Mouse (Mus musculus): ENCODE data around the gene Ppib. TPM values are rescaled to one million over a fixed set of nuclear protein-coding genes. Genes with fewer than 3 reads are reported as not detected.

Ppib gene
- total and polyA plus RNA-seq, 3 experiments: 268 to 550 (median 477) TPM

DNA sequence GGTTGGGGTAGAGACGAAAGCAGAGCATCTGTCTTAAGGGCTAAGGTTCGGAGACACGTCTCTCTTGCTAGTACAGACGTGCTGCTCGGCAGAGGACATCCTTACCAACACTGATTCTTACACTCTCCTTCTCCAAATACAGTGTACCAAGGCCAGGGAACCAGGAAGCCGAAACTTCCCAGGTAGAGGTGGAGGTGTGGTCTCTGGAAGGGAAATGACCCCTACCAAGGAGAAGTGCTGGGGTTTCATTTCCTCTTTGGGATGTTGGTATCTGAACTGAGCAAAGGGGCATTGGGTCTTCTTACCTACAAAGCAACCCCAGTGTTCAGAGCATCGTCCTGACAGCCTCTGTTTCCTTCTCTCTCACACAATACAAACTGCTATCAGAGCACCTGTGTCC is 12.7 kb downstream of the Ppib start:
- dilution Hi-C loops (cut with MboI; ENCODE audit: extremely low pct_ligation_motif_present, extremely low pct_unique_long_range_greater_than_20kb, low sequenced_read_pairs) (no loop called here), in situ Hi-C loops (cut with MboI; ENCODE audit: low pct_ligation_motif_present, low pct_unique_long_range_greater_than_20kb, low sequenced_read_pairs) (no loop called here)
- H3K27me3 ChIP-seq (replicated peaks): no peaks in the 10 kb centered on the region
- no peaks in the 10 kb centered on the region for H3K36me3 ChIP-seq (replicated peaks in 1 of 2; ENCODE audit: control insufficient read depth in 1 of 2, insufficient read depth in 1 of 2, low read length in 1 of 2)
- DNase-seq (ENCODE audit: extremely low read depth): no peak
- peaks cover 17% of the 10 kb centered on the region for H3K9me3 ChIP-seq (replicated peaks; ENCODE audit: low read length)
- H3K4me1 ChIP-seq (ENCODE audit: control insufficient read depth in 1 of 2, insufficient read depth in 2 of 2): peaks cover 20 to 30% of the 10 kb centered on the region in 2 experiments
- no peak overlapping the region for H3K9ac ChIP-seq (ENCODE audit: insufficient read depth, low read depth)
- 0 out of 2 replicates have a peak overlapping the region, but pooled peaks have one; percentile 19 for H3K4me2 ChIP-seq (ENCODE audit: insufficient read depth, low read depth, poor library complexity, severe bottlenecking)
- H3K4me3 ChIP-seq (replicated peaks in 1 of 3; ENCODE audit: low read depth in 2 of 3, low read length in 2 of 3, poor library complexity in 1 of 3): no peak overlapping the region
- no peaks in the 10 kb centered on the region for H3K79me2 ChIP-seq (replicated peaks; ENCODE audit: control insufficient read depth, extremely low read depth, insufficient read depth, poor library complexity, severe bottlenecking)
- no peak overlapping the region for H3K27ac ChIP-seq (ENCODE audit: insufficient read depth, low read depth)
- TF ChIP-seq NELFE (IDR thresholded peaks at IDR 0.05; ENCODE audit: low read depth, low read length) (no peak), MAZ (IDR thresholded peaks at IDR 0.05; ENCODE audit: low read depth, low read length) (no peak), CHD1 (IDR thresholded peaks at IDR 0.05; ENCODE audit: low read depth, low read length) (no peak), ETS1 (conservative IDR thresholded peaks at IDR 0.05; ENCODE audit: low read depth, low read length) (no peak), KAT2A (IDR thresholded peaks at IDR 0.05; ENCODE audit: insufficient replicate concordance, low read length) (no peak), IRF4 (IDR thresholded peaks at IDR 0.05; ENCODE audit: low read depth, low read length) (peak; percentile 85), NRF1 (IDR thresholded peaks at IDR 0.05; ENCODE audit: low read depth, low read length) (no peak), EP300 (IDR thresholded peaks at IDR 0.05; ENCODE audit: low read length) (peak; percentile 82), MYC (IDR thresholded peaks at IDR 0.05; ENCODE audit: low read depth, low read length) (no peak), PAX5 (IDR thresholded peaks at IDR 0.05; ENCODE audit: low read length) (no peak), RAD21 (IDR thresholded peaks at IDR 0.05; ENCODE audit: low read depth, low read length) (no peak)

DNA sequence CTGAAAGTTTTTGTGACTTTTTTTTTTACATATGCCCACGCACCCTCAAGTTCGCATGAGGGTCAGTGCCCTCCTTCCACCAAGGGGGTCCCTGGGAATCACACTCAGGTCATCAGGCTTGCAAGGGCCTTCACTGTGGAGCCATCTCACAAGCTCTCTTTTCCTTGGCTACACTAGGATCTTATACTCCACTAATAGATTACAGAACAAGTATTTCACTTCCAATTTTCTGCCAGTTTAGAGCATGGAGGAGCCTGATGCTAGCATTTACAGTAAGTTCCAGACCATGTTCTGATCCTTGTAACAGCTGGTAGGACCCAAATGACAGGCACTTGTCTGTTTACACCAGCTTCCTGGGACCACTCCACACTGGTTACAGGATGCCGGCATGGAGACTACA is 18.1 kb downstream of the Ppib start:
- Histone ChIP-seq H3K4me1 (ENCODE audit: control insufficient read depth in 1 of 2, insufficient read depth in 2 of 2) (peaks cover 10 to 35% of the 10 kb centered on the region in 2 experiments), H3K27me3 (replicated peaks) (no peaks in the 10 kb centered on the region), H3K36me3 (replicated peaks in 1 of 2; ENCODE audit: control insufficient read depth in 1 of 2, insufficient read depth in 1 of 2, low read length in 1 of 2) (no peaks in the 10 kb centered on the region), H3K79me2 (replicated peaks; ENCODE audit: control insufficient read depth, extremely low read depth, insufficient read depth, poor library complexity, severe bottlenecking) (no peaks in the 10 kb centered on the region), H3K9me3 (replicated peaks; ENCODE audit: low read length) (peaks cover 6% of the 10 kb centered on the region), H3K4me3 (replicated peaks in 1 of 3; ENCODE audit: low read depth in 2 of 3, low read length in 2 of 3, poor library complexity in 1 of 3) (no peak overlapping the region), H3K9ac (ENCODE audit: insufficient read depth, low read depth) (no peak overlapping the region), H3K4me2 (ENCODE audit: insufficient read depth, low read depth, poor library complexity, severe bottlenecking) (no peak overlapping the region), H3K27ac (ENCODE audit: insufficient read depth, low read depth) (no peak overlapping the region)
- TF ChIP-seq MAX (IDR thresholded peaks at IDR 0.05; ENCODE audit: low read length): no peak
- TF ChIP-seq MAFK (IDR thresholded peaks at IDR 0.05; ENCODE audit: insufficient replicate concordance, low read length): no peak
- TF ChIP-seq USF2 (conservative IDR thresholded peaks at IDR 0.05; ENCODE audit: low read depth, low read length): no peak
- no peak for TF ChIP-seq PAX5 (IDR thresholded peaks at IDR 0.05; ENCODE audit: low read length)
- no peak for TF ChIP-seq MEF2A (IDR thresholded peaks at IDR 0.05; ENCODE audit: borderline replicate concordance, low read depth, low read length)
- in situ Hi-C loops (cut with MboI; ENCODE audit: low pct_ligation_motif_present, low pct_unique_long_range_greater_than_20kb, low sequenced_read_pairs): no loop called here
- no peak for DNase-seq (ENCODE audit: extremely low read depth)
- dilution Hi-C loops (cut with MboI; ENCODE audit: extremely low pct_ligation_motif_present, extremely low pct_unique_long_range_greater_than_20kb, low sequenced_read_pairs): no loop called here
